Mouse (Mus musculus): ENCODE data around the gene Lrrc3b. TPM values are rescaled to one million over a fixed set of nuclear protein-coding genes. Genes with fewer than 3 reads are reported as not detected.

Lrrc3b gene
- polyA plus RNA-seq, 1 experiment = 48.5 TPM

- peak; percentile 65 to 88 for DNase-seq
- no peak for TF ChIP-seq POLR2A (IDR thresholded peaks at IDR 0.05; ENCODE audit: borderline replicate concordance, insufficient read depth, low read length)
- TF ChIP-seq CTCF (IDR thresholded peaks at IDR 0.05; ENCODE audit: borderline replicate concordance, insufficient read depth, low read depth, low read length) = peak; percentile 18; the same call in 1 of the 2 replicates
- Histone ChIP-seq H3K27me3 (ENCODE audit: control insufficient read depth, insufficient read depth, low read length) (no peaks in the 10 kb centered on the region), H3K27ac (ENCODE audit: insufficient read depth, low read length) (peak overlapping the region; percentile 85), H3K4me3 (replicated peaks; ENCODE audit: insufficient read depth, low read depth, low read length) (no peak overlapping the region), H3K4me1 (ENCODE audit: control insufficient read depth, insufficient read depth, low read length) (peaks cover 45% of the 10 kb centered on the region)
- WGBS = 9% methylated on average over 8 of the region's 8 CpGs
These were observed 27.9 kb downstream of the Lrrc3b start for GRCm38 (mm10) chr14:15410686-15411534.

- peaks cover 12% of the 10 kb centered on the region for H3K4me1 ChIP-seq (ENCODE audit: control insufficient read depth, insufficient read depth, low read length)
- TF ChIP-seq POLR2A (IDR thresholded peaks at IDR 0.05; ENCODE audit: borderline replicate concordance, insufficient read depth, low read length) (no peak), CTCF (IDR thresholded peaks at IDR 0.05; ENCODE audit: borderline replicate concordance, insufficient read depth, low read depth, low read length) (no peak)
- H3K27ac ChIP-seq (ENCODE audit: insufficient read depth, low read length) = no peak overlapping the region
- no peak for DNase-seq
- H3K27me3 ChIP-seq (ENCODE audit: control insufficient read depth, insufficient read depth, low read length) = no peaks in the 10 kb centered on the region
- WGBS = 56% methylated on average over 2 of the region's 2 CpGs
- H3K4me3 ChIP-seq (replicated peaks; ENCODE audit: insufficient read depth, low read depth, low read length) = no peak overlapping the region
These were observed 53.3 kb downstream of the Lrrc3b start for GRCm38 (mm10) chr14:15385536-15385935.

DNA sequence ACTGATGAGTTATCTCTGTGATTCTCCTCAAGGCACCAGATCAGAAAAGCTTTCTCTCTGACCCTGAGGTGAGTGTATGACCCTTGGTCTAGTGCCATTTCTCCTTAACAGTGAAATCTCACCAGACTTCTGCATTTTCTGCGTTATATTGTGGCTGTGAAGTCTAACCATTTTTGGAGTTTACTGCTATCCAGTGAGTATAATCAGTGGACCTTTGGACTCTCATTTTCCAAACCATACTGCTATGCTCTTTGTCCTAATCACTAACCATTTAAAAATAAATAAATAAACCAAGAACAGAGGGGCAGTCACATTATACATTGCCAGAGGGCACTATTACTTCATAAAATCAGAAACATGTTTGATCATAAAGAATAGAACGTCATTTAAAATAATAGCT lies 53.8 kb downstream of the Lrrc3b start:
- no peaks in the 10 kb centered on the region for H3K27me3 ChIP-seq (ENCODE audit: control insufficient read depth, insufficient read depth, low read length)
- no peak for DNase-seq
- TF ChIP-seq CTCF (IDR thresholded peaks at IDR 0.05; ENCODE audit: borderline replicate concordance, insufficient read depth, low read depth, low read length) (no peak), POLR2A (IDR thresholded peaks at IDR 0.05; ENCODE audit: borderline replicate concordance, insufficient read depth, low read length) (no peak)
- no peak overlapping the region for H3K27ac ChIP-seq (ENCODE audit: insufficient read depth, low read length)
- peaks cover 12% of the 10 kb centered on the region for H3K4me1 ChIP-seq (ENCODE audit: control insufficient read depth, insufficient read depth, low read length)
- WGBS = 91% methylated on average over 2 of the region's 2 CpGs
- no peak overlapping the region for H3K4me3 ChIP-seq (replicated peaks; ENCODE audit: insufficient read depth, low read depth, low read length)

DNA sequence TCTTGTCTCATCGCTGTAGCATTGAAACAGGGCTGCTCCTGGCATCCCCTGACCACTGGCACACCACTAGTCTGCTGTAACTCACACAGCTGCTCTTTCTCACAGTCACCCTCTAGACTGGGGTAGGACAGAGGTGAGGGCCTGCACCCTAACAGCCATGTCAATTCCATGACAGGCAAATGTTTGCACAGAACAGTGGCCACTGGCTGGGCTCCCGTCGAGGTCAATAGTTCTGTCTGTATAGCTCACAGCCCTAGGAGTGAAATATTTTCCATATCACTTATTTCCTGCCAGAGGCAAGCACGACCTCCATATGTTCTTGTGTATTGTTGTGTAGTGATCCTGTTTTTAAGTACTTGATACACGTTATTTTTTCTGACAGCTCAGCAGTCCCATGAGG lies 54.3 kb downstream of the Lrrc3b start:
- Histone ChIP-seq H3K27me3 (ENCODE audit: control insufficient read depth, insufficient read depth, low read length) (no peaks in the 10 kb centered on the region), H3K4me1 (ENCODE audit: control insufficient read depth, insufficient read depth, low read length) (peaks cover 12% of the 10 kb centered on the region), H3K27ac (ENCODE audit: insufficient read depth, low read length) (no peak overlapping the region), H3K4me3 (replicated peaks; ENCODE audit: insufficient read depth, low read depth, low read length) (no peak overlapping the region)
- TF ChIP-seq POLR2A (IDR thresholded peaks at IDR 0.05; ENCODE audit: borderline replicate concordance, insufficient read depth, low read length) = no peak
- no peak for TF ChIP-seq CTCF (IDR thresholded peaks at IDR 0.05; ENCODE audit: borderline replicate concordance, insufficient read depth, low read depth, low read length)
- WGBS = 42% methylated on average over 5 of the region's 5 CpGs
- no peak for DNase-seq

DNA sequence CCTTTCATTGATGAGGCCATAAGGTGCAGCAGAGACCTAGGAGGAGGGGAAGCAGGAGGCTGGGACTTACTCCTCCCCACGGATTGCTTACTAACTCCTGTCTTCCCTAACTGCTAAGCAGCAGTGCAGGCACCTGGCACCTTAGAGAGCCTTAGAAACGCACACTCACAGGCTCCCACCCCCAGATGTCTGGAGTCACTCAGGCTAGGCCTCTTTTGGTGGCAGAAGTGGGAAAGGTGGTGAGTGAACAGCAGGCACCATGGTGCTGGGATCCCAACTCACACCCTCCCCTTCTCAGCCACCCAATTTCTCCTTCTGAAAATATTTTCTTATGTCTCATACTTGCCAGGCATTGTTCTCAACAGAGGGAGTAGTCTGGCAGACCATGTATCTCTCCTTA lies 55.7 kb downstream of the Lrrc3b start:
- TF ChIP-seq CTCF (IDR thresholded peaks at IDR 0.05; ENCODE audit: borderline replicate concordance, insufficient read depth, low read depth, low read length) = no peak
- Histone ChIP-seq H3K27me3 (ENCODE audit: control insufficient read depth, insufficient read depth, low read length) (no peaks in the 10 kb centered on the region), H3K27ac (ENCODE audit: insufficient read depth, low read length) (no peak overlapping the region), H3K4me1 (ENCODE audit: control insufficient read depth, insufficient read depth, low read length) (peaks cover 12% of the 10 kb centered on the region), H3K4me3 (replicated peaks; ENCODE audit: insufficient read depth, low read depth, low read length) (no peak overlapping the region)
- WGBS = 29% methylated on average over 2 of the region's 2 CpGs
- DNase-seq = no peak

DNA sequence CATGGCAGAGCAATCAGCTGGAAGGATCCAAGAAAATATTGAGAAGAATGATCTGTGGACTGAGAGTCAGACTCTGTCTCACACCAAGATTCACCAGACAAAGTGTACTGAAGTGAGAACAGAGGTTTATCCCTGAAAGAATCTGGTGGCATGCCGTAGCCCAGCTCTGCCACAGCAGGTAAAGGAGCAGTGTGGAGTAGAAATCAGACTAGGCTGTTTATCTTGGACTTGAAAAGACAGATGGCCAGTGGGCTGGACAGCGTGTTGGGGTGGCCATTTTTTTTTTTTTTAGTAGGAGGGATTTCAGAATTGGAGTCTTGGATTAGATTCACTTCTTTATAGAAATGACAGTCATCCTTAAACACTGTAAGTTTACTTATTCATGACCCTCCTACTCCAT lies 61.4 kb downstream of the Lrrc3b start:
- TF ChIP-seq POLR2A (IDR thresholded peaks at IDR 0.05; ENCODE audit: borderline replicate concordance, insufficient read depth, low read length) (no peak), CTCF (IDR thresholded peaks at IDR 0.05; ENCODE audit: borderline replicate concordance, insufficient read depth, low read depth, low read length) (0 out of 2 replicates have a peak, but pooled peaks have one; percentile 15)
- 33% methylated on average over 2 of the region's 2 CpGs for WGBS
- Histone ChIP-seq H3K4me3 (replicated peaks; ENCODE audit: insufficient read depth, low read depth, low read length) (no peak overlapping the region), H3K27me3 (ENCODE audit: control insufficient read depth, insufficient read depth, low read length) (no peaks in the 10 kb centered on the region), H3K27ac (ENCODE audit: insufficient read depth, low read length) (no peak overlapping the region), H3K4me1 (ENCODE audit: control insufficient read depth, insufficient read depth, low read length) (peaks cover 30% of the 10 kb centered on the region)
- DNase-seq = no peak

DNA sequence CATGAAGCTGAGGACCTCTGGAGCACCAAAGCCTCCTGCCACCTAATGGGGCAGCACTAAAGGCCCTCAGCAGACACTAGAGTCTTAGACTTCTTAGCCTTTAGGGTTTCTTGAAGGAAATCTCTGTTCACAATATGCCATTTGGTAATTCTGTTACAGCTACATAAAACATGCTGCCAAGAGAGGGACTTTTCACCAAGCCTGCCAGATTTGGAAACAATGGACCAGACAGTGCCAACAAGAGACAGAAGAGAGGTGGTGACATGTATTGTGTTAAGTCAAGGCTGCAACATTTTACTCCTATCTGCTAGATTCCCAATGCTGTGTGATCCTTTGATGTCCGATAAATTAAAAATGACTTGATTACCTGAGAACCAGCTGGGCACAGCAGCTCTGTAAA lies 62.0 kb downstream of the Lrrc3b start:
- Histone ChIP-seq H3K27ac (ENCODE audit: insufficient read depth, low read length) (no peak overlapping the region), H3K4me3 (replicated peaks; ENCODE audit: insufficient read depth, low read depth, low read length) (no peak overlapping the region), H3K27me3 (ENCODE audit: control insufficient read depth, insufficient read depth, low read length) (no peaks in the 10 kb centered on the region), H3K4me1 (ENCODE audit: control insufficient read depth, insufficient read depth, low read length) (peaks cover 31% of the 10 kb centered on the region)
- WGBS = 71% methylated on average over 1 of the region's 1 CpGs
- peak; percentile 30 to 63 for DNase-seq
- TF ChIP-seq POLR2A (IDR thresholded peaks at IDR 0.05; ENCODE audit: borderline replicate concordance, insufficient read depth, low read length) (no peak), CTCF (IDR thresholded peaks at IDR 0.05; ENCODE audit: borderline replicate concordance, insufficient read depth, low read depth, low read length) (no peak)

- H3K27ac ChIP-seq (ENCODE audit: insufficient read depth, low read length) = no peak overlapping the region
- no peak for DNase-seq
- TF ChIP-seq POLR2A (IDR thresholded peaks at IDR 0.05; ENCODE audit: borderline replicate concordance, insufficient read depth, low read length) (no peak), CTCF (IDR thresholded peaks at IDR 0.05; ENCODE audit: borderline replicate concordance, insufficient read depth, low read depth, low read length) (no peak)
These were observed 64.5 kb downstream of the Lrrc3b start for GRCm38 (mm10) chr14:15374271-15374670.

More at GRCm38 (mm10) chr14:15374271-15374670, 64.5 kb downstream of the Lrrc3b start:
- H3K4me1 ChIP-seq (ENCODE audit: control insufficient read depth, insufficient read depth, low read length) = peaks cover 31% of the 10 kb centered on the region
- H3K4me3 ChIP-seq (replicated peaks; ENCODE audit: insufficient read depth, low read depth, low read length) = no peak overlapping the region
- H3K27me3 ChIP-seq (ENCODE audit: control insufficient read depth, insufficient read depth, low read length) = no peaks in the 10 kb centered on the region
